Mouse (Mus musculus) kidney, adult 2 months (tissue): ENCODE measurements at regions not wholly inside any gene's neighbourhood (a gene's known extent, or its start where the extent isn't known, plus 50 kb on each side); places are given as distances from the start of the nearest gene placed in this dataset.

Source experiments
- CTCF ChIP-seq: fragments of 200-500 bp; conservative IDR thresholded peaks from 2 replicates; pipeline ENCODE4 v1.5.1; 2011; ENCODE audit warnings: low read depth, mild to moderate bottlenecking, control low read depth, low read length, moderate library complexity, mixed read lengths; ENCODE audit not compliant: insufficient read depth, insufficient read length
- POLR2A ChIP-seq: fragments of 200-500 bp; IDR thresholded peaks from one replicate; pipeline ENCODE4 v1.6.1; 2011; ENCODE audit warnings: low read depth, low read length, control low read depth

GRCm38 (mm10) chr17:13562974-13563373, 197.4 kb upstream of the Afdn start:
- TF ChIP-seq POLR2A, result no peak
- no peak for TF ChIP-seq CTCF
